Mouse (Mus musculus) hindbrain, postnatal 0 days (tissue): ENCODE data around the gene Slc50a1. TPM values are rescaled to one million over a fixed set of nuclear protein-coding genes. Genes with fewer than 3 reads are reported as not detected.

ENCODE experiments used
- ATAC-seq: fragments of 200-750 bp; cut with Nextera tagmentation; 2 replicates; pipeline ENCODE4 v1.8.0; 2017; ENCODE audit warnings: mild to moderate bottlenecking, moderate TSS enrichment, moderate library complexity
- DNase-seq: peaks from one replicate; pipeline ENCODE4 v3.0.0-alpha.2; 2015; ENCODE audit warnings: low spot score
- H3K27ac ChIP-seq: fragments of 300-500 bp; sonication (generic); 2 replicates; pipeline ENCODE4 v1.5.1; 2014; ENCODE audit warnings: mild to moderate bottlenecking
- H3K27me3 ChIP-seq: fragments of 300-500 bp; sonication (generic); 2 replicates; pipeline ENCODE4 v1.6.1; 2014; ENCODE audit warnings: low read length, mixed read lengths; ENCODE audit not compliant: insufficient read depth
- H3K36me3 ChIP-seq: fragments of 300-500 bp; sonication (generic); 2 replicates; pipeline ENCODE4 v1.6.1; 2014; ENCODE audit warnings: low read length, mixed read lengths; ENCODE audit not compliant: insufficient read depth
- H3K4me1 ChIP-seq: fragments of 300-500 bp; sonication (generic); 2 replicates; pipeline ENCODE4 v1.6.1; 2014; ENCODE audit warnings: antibody characterized with exemption, low read length, mixed read lengths; ENCODE audit not compliant: insufficient read depth
- H3K4me2 ChIP-seq: fragments of 300-500 bp; sonication (generic); 2 replicates; pipeline ENCODE4 v1.6.1; 2014; ENCODE audit warnings: low read depth, mild to moderate bottlenecking, low read length, moderate library complexity, mixed read lengths
- H3K4me3 ChIP-seq: fragments of 300-500 bp; sonication (generic); 2 replicates; pipeline ENCODE4 v1.5.1; 2014; ENCODE audit warnings: low read length
- H3K9ac ChIP-seq: fragments of 300-500 bp; sonication (generic); replicated peaks from 2 replicates; pipeline ENCODE4 v1.6.1; 2014; ENCODE audit warnings: mild to moderate bottlenecking, low read length, moderate library complexity, mixed read lengths
- H3K9me3 ChIP-seq: fragments of 300-500 bp; sonication (generic); 2 replicates; pipeline ENCODE4 v1.6.1; 2016; ENCODE audit warnings: low read length, mixed read lengths
- CTCF ChIP-seq: IDR thresholded peaks from 2 replicates; pipeline ENCODE4 v1.5.1; 2016; ENCODE audit warnings: antibody characterized with exemption, control low read depth, low read depth
- WGBS: fragments of 180-500 bp; shearing (Covaris S2); extraction: QIAGEN DNeasy Blood & Tissue Kit; methylation state at CpG from one replicate; pipeline ENCODE4 v1.1.7; 2014; 5-methylcytosine and 5-hydroxymethylcytosine counted together
- polyA plus RNA-seq: library from polyadenylated mRNA; unstranded; fragments of >200 nt; fragmentation: Nextera tagmentation; extraction: Ambion mirVana; gene quantifications from 2 replicates; pipeline ENCODE4 v1.2.1, GENCODE M21; 2015
- total RNA-seq: library from RNA; depleted of rRNA; stranded (reverse); fragments of >200 nt; gene quantifications from 2 replicates; pipeline ENCODE4 v1.2.3, GENCODE M21; 2014

Slc50a1 gene
- total and polyA plus RNA-seq, 2 experiments from 2014 or later = 30.1 to 47.2 TPM

GRCm38 (mm10) chr3:89305105-89305504, 34.7 kb upstream of the Slc50a1 start:
- ATAC-seq (no peak), DNase-seq (no peak)
- Histone ChIP-seq H3K4me1 (no peaks in the 10 kb centered on the region), H3K9ac (no peak overlapping the region), H3K4me2 (no peak overlapping the region), H3K27me3 (no peaks in the 10 kb centered on the region), H3K36me3 (no peaks in the 10 kb centered on the region), H3K9me3 (no peaks in the 10 kb centered on the region), H3K27ac (no peak overlapping the region), H3K4me3 (no peak overlapping the region)
- no peak for TF ChIP-seq CTCF
- WGBS = 67% methylated on average over 4 of the region's 4 CpGs

- Histone ChIP-seq H3K9ac (no peak overlapping the region), H3K4me2 (no peak overlapping the region), H3K9me3 (no peaks in the 10 kb centered on the region), H3K27ac (no peak overlapping the region), H3K4me1 (no peaks in the 10 kb centered on the region), H3K4me3 (no peak overlapping the region), H3K27me3 (no peaks in the 10 kb centered on the region), H3K36me3 (no peaks in the 10 kb centered on the region)
- ATAC-seq (no peak), DNase-seq (no peak)
- no peak for TF ChIP-seq CTCF
- WGBS = 65% methylated on average over 6 of the region's 6 CpGs
Observed at GRCm38 (mm10) chr3:89304440-89304839, 34.1 kb upstream of the Slc50a1 start.

- no peak overlapping the region for H3K27ac ChIP-seq
- no peak for ATAC-seq
- no peaks in the 10 kb centered on the region for H3K9me3 ChIP-seq
- no peak overlapping the region for H3K4me2 ChIP-seq
- no peaks in the 10 kb centered on the region for H3K27me3 ChIP-seq
- no peak overlapping the region for H3K9ac ChIP-seq
- no peak for DNase-seq
- H3K4me3 ChIP-seq = no peak overlapping the region
- H3K36me3 ChIP-seq = no peaks in the 10 kb centered on the region
- TF ChIP-seq CTCF = no peak
- WGBS = 71% methylated on average over 2 of the region's 2 CpGs
- H3K4me1 ChIP-seq = no peaks in the 10 kb centered on the region
Observed at GRCm38 (mm10) chr3:89300514-89300913, 30.1 kb upstream of the Slc50a1 start.

GRCm38 (mm10) chr3:89300071-89300470, 29.7 kb upstream of the Slc50a1 start:
- no peak for ATAC-seq
- no peak for TF ChIP-seq CTCF
- 58% methylated on average over 1 of the region's 1 CpGs for WGBS

GRCm38 (mm10) chr3:89299499-89299898, 29.1 kb upstream of the Slc50a1 start:
- Histone ChIP-seq H3K9ac (no peak overlapping the region), H3K4me1 (no peaks in the 10 kb centered on the region), H3K27ac (no peak overlapping the region), H3K4me2 (peak overlapping the region; percentile 44), H3K9me3 (no peaks in the 10 kb centered on the region), H3K36me3 (no peaks in the 10 kb centered on the region), H3K4me3 (peak overlapping the region; percentile 11; the same call in 1 of the 2 replicates), H3K27me3 (no peaks in the 10 kb centered on the region)
- 2% methylated on average over 14 of the region's 14 CpGs for WGBS
- DNase-seq (peak; percentile 61), ATAC-seq (peak; percentile 67; the same call in 1 of the 2 replicates)
- TF ChIP-seq CTCF = peak; percentile 35

More at GRCm38 (mm10) chr3:89300071-89300470, 29.7 kb upstream of the Slc50a1 start:
- DNase-seq = no peak
- Histone ChIP-seq H3K27ac (no peak overlapping the region), H3K27me3 (no peaks in the 10 kb centered on the region), H3K9ac (no peak overlapping the region), H3K36me3 (no peaks in the 10 kb centered on the region), H3K4me3 (no peak overlapping the region), H3K9me3 (no peaks in the 10 kb centered on the region), H3K4me1 (no peaks in the 10 kb centered on the region), H3K4me2 (peak overlapping the region; percentile 44)

GRCm38 (mm10) chr3:89298908-89299307, 28.5 kb upstream of the Slc50a1 start:
- TF ChIP-seq CTCF = no peak
- H3K27me3 ChIP-seq = no peaks in the 10 kb centered on the region
- ATAC-seq = no peak
- no peaks in the 10 kb centered on the region for H3K4me1 ChIP-seq
- no peak overlapping the region for H3K27ac ChIP-seq
- no peaks in the 10 kb centered on the region for H3K9me3 ChIP-seq
- no peak overlapping the region for H3K9ac ChIP-seq
- 74% methylated on average over 6 of the region's 6 CpGs for WGBS
- no peaks in the 10 kb centered on the region for H3K36me3 ChIP-seq
- DNase-seq = no peak
- H3K4me3 ChIP-seq = no peak overlapping the region
- no peak overlapping the region for H3K4me2 ChIP-seq

- DNase-seq (no peak), ATAC-seq (no peak)
- Histone ChIP-seq H3K27ac (no peak overlapping the region), H3K9ac (no peak overlapping the region), H3K27me3 (no peaks in the 10 kb centered on the region), H3K4me2 (no peak overlapping the region), H3K4me3 (no peak overlapping the region), H3K4me1 (no peaks in the 10 kb centered on the region), H3K9me3 (no peaks in the 10 kb centered on the region), H3K36me3 (no peaks in the 10 kb centered on the region)
- no peak for TF ChIP-seq CTCF
- WGBS = 77% methylated on average over 11 of the region's 11 CpGs
Observed at GRCm38 (mm10) chr3:89296761-89297396, 26.5 kb upstream of the Slc50a1 start.
